Mouse (Mus musculus) E14TG2a.4 (cell line): ENCODE data around the gene H2al1h.

Source experiments
- CTCF ChIP-seq: conservative IDR thresholded peaks from 2 replicates; pipeline ENCODE4 v1.5.1; 2014; ENCODE audit warnings: low read length
- NANOG ChIP-seq: IDR thresholded peaks from 2 replicates; pipeline ENCODE4 v1.6.1; 2014; ENCODE audit warnings: borderline replicate concordance, low read length, mixed read lengths
- POU5F1 ChIP-seq: IDR thresholded peaks from 2 replicates; pipeline ENCODE4 v1.6.1; 2014; ENCODE audit warnings: low read length, borderline replicate concordance

DNA sequence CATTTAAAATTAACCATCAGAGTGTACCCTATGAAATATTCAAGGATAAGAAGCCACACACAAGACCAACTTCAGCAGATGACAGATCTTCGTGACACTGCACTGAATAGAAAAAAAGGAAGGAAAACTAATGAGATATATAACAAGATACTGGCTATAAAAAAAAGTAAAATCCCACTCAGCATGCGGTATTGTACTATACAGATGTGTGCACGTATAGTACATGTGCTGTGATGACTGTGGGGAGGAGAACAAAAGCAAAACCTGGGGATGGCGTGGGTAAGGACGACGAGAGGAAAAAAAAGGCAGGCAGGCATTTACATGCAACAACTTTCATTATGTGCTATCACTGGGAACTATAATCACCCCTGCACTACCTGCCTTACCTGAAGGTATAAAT, 39.5 kb downstream of the H2al1h start:
- TF ChIP-seq CTCF: no peak
- no peak for TF ChIP-seq NANOG
- TF ChIP-seq POU5F1: no peak
